Mouse (Mus musculus) neural tube, embryonic 12.5 days (tissue): ENCODE measurements around the gene Olfr101. TPM values are rescaled to one million over a fixed set of nuclear protein-coding genes. Genes with fewer than 3 reads are reported as not detected.

Experiments used
- ATAC-seq: fragments of 200-750 bp; cut with Nextera tagmentation; 2 replicates; pipeline ENCODE4 v1.8.0; 2017; ENCODE audit warnings: low read depth, mild to moderate bottlenecking, moderate TSS enrichment, moderate library complexity; ENCODE audit not compliant: low FRiP score
- H3K27ac ChIP-seq: fragments of 300-500 bp; sonication (generic); 2 replicates; pipeline ENCODE4 v1.5.1; 2016
- H3K27me3 ChIP-seq: fragments of 300-500 bp; sonication (generic); replicated peaks from 2 replicates; pipeline ENCODE4 v1.6.1; 2016; ENCODE audit warnings: mild to moderate bottlenecking
- H3K36me3 ChIP-seq: fragments of 300-500 bp; sonication (generic); 2 replicates; pipeline ENCODE4 v1.6.1; 2016; ENCODE audit warnings: mild to moderate bottlenecking
- H3K4me1 ChIP-seq: fragments of 300-500 bp; sonication (generic); 2 replicates; pipeline ENCODE4 v1.6.1; 2016
- H3K4me2 ChIP-seq: fragments of 300-500 bp; sonication (generic); replicated peaks from 2 replicates; pipeline ENCODE4 v1.6.1; 2016; ENCODE audit warnings: mild to moderate bottlenecking
- H3K4me3 ChIP-seq: fragments of 300-500 bp; sonication (generic); 2 replicates; pipeline ENCODE4 v1.5.1; 2016
- H3K9ac ChIP-seq: fragments of 300-500 bp; sonication (generic); 2 replicates; pipeline ENCODE4 v1.6.1; 2016; ENCODE audit warnings: mild to moderate bottlenecking
- H3K9me3 ChIP-seq: fragments of 300-500 bp; sonication (generic); 2 replicates; pipeline ENCODE4 v1.6.1; 2016; ENCODE audit warnings: mild to moderate bottlenecking
- WGBS: fragments of 180-500 bp; shearing (Covaris S2); methylation state at CpG from one replicate; pipeline ENCODE4 v1.1.7; 2016; 5-methylcytosine and 5-hydroxymethylcytosine counted together
- polyA plus RNA-seq: library from polyadenylated mRNA; unstranded; fragments of >200 nt; fragmentation: Nextera tagmentation; extraction: Ambion mirVana; gene quantifications from 2 replicates; pipeline ENCODE4 v1.2.1, GENCODE M21; 2016

Olfr101 gene
- polyA plus RNA-seq, 1 experiment from 2014 or later, result not detected

DNA sequence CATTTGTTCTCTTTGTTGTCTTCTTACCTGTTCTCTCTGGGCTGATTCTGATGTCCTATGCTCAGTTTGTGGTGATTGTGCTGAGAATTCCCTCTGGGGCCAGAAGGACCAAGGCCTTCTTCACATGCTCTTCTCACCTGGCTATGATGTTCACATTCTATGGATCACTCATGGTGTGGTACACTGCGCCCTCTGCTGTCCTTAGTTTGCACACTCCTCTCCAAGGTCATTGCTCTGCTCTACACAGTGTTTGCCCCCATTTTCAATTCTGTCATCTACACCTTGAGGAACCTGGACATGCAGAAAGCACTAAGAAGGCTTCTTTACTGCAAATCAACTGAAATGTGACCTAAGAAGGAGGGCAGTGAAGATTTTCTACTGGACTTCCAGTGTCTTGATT, 53.6 kb downstream of the Olfr101 start:
- H3K27me3 ChIP-seq, result no peaks in the 10 kb centered on the region
- H3K4me2 ChIP-seq, result no peak overlapping the region
- H3K4me3 ChIP-seq, result no peak overlapping the region
- no peak overlapping the region for H3K9ac ChIP-seq
- H3K9me3 ChIP-seq, result no peaks in the 10 kb centered on the region
- no peak overlapping the region for H3K27ac ChIP-seq
- no peaks in the 10 kb centered on the region for H3K4me1 ChIP-seq
- no peak for ATAC-seq
- no peaks in the 10 kb centered on the region for H3K36me3 ChIP-seq
- 28% methylated on average over 1 of the region's 1 CpGs for whole genome bisulfite sequencing

DNA sequence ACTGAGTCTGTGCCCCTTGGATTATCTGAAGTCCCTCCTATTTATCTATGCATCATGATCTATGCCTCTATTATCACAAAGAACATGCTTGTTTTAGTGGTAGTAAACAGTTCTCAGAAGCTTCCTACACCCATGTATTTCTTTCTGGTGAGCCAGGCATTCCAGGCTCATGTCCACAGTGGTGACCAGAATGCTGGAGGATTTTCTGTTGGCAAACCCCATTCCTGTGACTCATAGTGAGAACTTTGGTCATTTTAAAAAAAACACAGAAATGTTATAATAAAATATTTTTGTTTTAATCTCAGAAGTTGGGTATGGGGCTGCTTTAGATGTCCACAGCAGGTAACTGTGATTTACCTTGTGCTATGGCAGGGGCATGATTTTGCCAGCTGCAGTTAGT, 54.7 kb downstream of the Olfr101 start:
- no peak for ATAC-seq
- Histone ChIP-seq H3K27me3 (no peaks in the 10 kb centered on the region), H3K4me3 (no peak overlapping the region), H3K9ac (no peak overlapping the region), H3K9me3 (no peaks in the 10 kb centered on the region), H3K36me3 (no peaks in the 10 kb centered on the region), H3K27ac (no peak overlapping the region), H3K4me2 (no peak overlapping the region), H3K4me1 (no peaks in the 10 kb centered on the region)

Other genes with a start within 250 kb of the Olfr101 start
- 0.11 TPM in 1 of 2 replicates, not detected in the other for gene Olfr90, start 215.8 kb downstream of the Olfr101 start, polyA plus RNA-seq
- gene Olfr91, start 206.0 kb downstream of the Olfr101 start, polyA plus RNA-seq, result not detected in 2 replicates
- gene Olfr92, start 184.2 kb downstream of the Olfr101 start, polyA plus RNA-seq, result not detected in 2 replicates
- gene Olfr93, start 142.8 kb downstream of the Olfr101 start, polyA plus RNA-seq, result not detected in 2 replicates
- not detected in 2 replicates for gene Ubd, start 110.4 kb downstream of the Olfr101 start, polyA plus RNA-seq
- gene Olfr94, start 103.3 kb downstream of the Olfr101 start, polyA plus RNA-seq, result not detected in 2 replicates
- not detected in 2 replicates for gene Olfr95, start 91.2 kb downstream of the Olfr101 start, polyA plus RNA-seq
- gene Olfr96, start 84.2 kb downstream of the Olfr101 start, polyA plus RNA-seq, result not detected in 2 replicates
- not detected in 2 replicates for gene Olfr97, start 67.0 kb downstream of the Olfr101 start, polyA plus RNA-seq
- not detected in 2 replicates for gene Olfr98, start 40.6 kb downstream of the Olfr101 start, polyA plus RNA-seq
- 0.64 and 1.1 TPM in 2 replicates for gene H2-M3, start 34.1 kb downstream of the Olfr101 start, polyA plus RNA-seq
- not detected in 2 replicates for gene Olfr99, start 20.9 kb downstream of the Olfr101 start, polyA plus RNA-seq
- gene Olfr102, start 12.7 kb upstream of the Olfr101 start, polyA plus RNA-seq, result not detected in 2 replicates
- not detected in 2 replicates for gene Olfr103, start 35.4 kb upstream of the Olfr101 start, polyA plus RNA-seq
- gene Olfr104-ps, start 55.3 kb upstream of the Olfr101 start, polyA plus RNA-seq, result not detected in 2 replicates
- gene Olfr105-ps, start 74.7 kb upstream of the Olfr101 start, polyA plus RNA-seq, result not detected in 2 replicates
- gene Olfr106-ps, start 86.1 kb upstream of the Olfr101 start, polyA plus RNA-seq, result not detected in 2 replicates
- gene Olfr107, start 94.9 kb upstream of the Olfr101 start, polyA plus RNA-seq, result not detected in 2 replicates
- gene Olfr108, start 141.2 kb upstream of the Olfr101 start, polyA plus RNA-seq, result not detected in 2 replicates
- not detected in 2 replicates for gene Olfr109, start 154.6 kb upstream of the Olfr101 start, polyA plus RNA-seq
- not detected in 2 replicates for gene H2-M2, start 179.2 kb upstream of the Olfr101 start, polyA plus RNA-seq
- gene Olfr110, start 188.2 kb upstream of the Olfr101 start, polyA plus RNA-seq, result not detected in 2 replicates
- gene Olfr111, start 203.7 kb upstream of the Olfr101 start, polyA plus RNA-seq, result not detected in 2 replicates